Mouse (Mus musculus): Measurements from ENCODE around the gene Mrpl54. TPM values are rescaled to one million over a fixed set of nuclear protein-coding genes. Genes with fewer than 3 reads are reported as not detected.

The Mrpl54 gene
- total RNA-seq, 2 experiments from 2014 or later: 105 to 111 TPM

DNA sequence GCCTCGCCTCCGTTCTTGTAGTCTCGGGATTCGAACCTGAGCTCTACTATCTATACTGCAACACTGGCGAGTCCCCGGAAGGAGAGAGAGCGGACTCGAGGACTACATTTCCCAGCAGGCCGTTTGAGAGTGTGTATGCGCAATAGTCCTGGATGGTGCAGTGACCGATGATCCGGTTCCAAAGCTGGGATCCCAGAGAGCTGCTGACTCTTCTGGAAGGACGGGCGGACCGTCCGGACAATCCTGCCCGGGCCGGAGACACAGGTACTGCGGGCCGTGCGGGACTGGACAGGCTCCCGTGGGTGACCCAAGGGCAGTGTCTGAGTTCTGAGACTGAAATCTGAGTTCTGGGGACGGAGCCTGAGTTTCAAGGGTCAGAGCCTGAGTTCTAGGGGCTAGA lies 1.3 kb upstream of the Mrpl54 start:
- peak; percentile 70 to 81 for DNase-seq (ENCODE audit: low spot score in 2 of 2)

DNA sequence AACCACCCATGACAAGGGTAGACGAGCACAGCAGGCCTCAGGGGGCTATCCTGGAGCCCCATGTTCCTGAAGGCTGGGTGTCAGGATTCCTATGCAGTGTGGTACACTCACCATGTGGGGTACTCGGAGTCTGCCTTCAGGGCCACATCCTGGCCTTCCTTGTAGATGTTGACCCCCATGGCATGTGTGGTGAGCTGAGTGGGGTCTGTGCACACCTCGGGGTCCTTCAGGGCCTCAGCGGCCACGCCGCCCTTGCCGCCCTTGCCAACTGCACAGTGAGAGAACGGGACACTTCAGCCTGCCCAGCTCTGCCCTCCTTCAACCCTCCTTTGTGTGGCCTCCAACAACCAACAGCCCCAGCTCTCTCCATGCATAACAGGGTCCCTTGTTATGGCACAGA lies 1.2 kb downstream of the Mrpl54 start:
- no peak for DNase-seq (ENCODE audit: low spot score in 2 of 2)

DNA sequence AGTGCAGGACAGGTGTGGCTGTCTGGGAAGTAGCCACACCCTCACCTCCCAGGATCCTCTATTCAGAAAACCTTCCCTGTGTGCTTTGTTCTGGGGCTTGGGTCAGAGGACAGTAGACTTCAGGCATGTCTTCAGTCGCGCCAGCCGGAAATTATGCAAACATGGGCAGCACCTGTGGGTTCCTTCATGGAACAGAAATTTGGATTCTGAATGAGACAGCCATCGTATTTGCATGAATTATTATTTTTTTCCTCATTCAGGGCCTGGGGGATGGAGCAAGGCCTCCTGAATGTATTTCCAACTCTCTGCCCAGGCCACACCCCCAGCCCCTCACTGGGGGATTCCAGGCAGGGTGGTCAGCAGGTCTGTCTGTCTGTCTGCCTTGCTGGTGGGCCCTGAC lies 5.7 kb downstream of the Mrpl54 start:
- DNase-seq (ENCODE audit: low spot score in 2 of 2): no peak

DNA sequence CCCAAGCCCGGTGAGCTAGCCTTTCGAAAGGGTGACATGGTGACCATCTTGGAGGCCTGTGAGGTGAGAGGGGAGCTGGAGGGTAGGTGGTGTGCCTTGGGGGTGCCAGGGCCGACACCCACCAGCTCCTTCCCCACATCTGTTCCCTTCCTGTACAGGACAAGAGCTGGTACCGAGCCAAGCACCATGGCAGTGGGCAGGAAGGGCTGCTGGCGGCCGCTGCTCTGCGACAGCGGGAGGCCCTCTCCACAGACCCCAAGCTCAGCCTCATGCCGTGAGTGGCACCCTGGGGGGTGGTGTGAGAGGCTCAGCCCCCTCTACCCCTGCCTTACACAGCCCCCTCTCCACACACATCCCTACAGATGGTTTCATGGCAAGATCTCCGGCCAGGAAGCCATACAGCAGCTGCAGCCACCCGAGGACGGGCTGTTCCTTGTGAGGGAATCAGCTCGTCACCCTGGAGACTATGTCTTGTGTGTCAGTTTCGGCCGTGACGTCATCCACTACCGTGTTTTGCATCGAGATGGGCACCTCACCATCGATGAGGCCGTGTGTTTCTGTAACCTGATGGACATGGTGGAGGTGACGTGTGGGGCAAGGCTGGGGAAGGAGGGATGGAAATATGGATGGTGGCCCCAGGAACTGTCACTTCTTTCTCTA lies 7.4 kb downstream of the Mrpl54 start:
- DNase-seq (ENCODE audit: low spot score in 2 of 2): no peak

DNA sequence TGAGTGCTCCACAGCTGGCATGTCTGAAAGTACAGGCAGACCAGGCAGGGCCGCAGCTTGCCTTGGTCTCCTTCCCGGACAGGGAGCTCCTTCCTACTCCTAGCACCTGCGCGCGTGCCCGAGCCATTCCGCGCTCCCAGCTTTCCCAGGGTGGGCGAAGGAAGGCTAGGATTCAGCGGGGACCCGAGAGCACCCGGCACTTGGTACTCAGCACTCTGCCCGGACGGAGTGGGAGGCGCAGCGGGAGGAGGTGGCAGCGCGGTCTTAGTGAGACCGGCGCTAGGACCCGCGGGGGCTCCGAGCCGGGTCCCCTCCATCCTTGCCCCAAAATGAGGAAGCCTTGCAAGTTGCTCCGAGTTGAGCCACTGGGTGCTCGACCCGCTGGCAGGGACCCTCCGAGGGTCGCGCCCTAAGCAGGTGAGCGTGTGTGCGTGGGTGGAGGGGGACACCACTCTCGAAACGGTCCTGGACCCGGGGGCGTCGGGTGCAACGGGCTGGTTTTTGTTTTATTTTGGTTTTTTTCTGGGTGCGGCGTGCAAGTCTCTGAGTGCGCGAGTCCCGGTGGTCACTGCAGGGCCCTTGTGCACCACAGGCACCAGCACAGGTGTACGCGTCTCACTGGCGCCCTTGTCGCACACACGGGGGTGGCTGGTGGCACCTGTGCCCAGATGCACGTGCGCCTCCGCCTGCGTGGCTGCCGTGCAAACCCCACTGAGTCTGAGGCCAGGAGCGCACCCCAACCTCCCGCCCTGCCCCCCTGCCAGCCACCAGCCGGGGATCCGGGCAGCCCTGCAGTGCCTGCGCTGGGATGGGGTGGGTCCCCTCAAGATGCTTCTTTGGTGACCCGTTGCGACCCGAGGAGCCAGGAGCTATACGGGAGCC lies 9.3 kb downstream of the Mrpl54 start:
- no peak for DNase-seq (ENCODE audit: low spot score in 2 of 2)

DNA sequence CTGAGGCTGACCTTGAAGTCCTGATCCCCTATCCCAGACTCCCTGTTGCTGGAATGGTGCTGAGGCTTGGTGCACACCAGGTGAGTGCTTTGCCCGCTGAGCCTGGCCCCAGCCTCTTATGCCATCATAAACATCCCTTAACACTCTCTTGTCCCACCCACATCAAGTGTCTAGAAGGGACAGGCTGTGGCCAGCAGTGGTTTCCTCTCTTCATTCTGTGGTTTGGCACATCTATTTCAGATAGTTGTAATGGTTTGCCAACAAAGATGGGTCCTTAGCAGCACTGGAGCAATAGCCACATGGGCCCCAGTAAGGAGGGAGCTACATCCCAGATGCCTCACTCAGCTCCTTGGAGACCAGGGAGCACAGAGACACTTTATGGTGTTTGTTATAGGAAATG lies 11.8 kb downstream of the Mrpl54 start:
- DNase-seq (ENCODE audit: low spot score in 2 of 2): no peak

DNA sequence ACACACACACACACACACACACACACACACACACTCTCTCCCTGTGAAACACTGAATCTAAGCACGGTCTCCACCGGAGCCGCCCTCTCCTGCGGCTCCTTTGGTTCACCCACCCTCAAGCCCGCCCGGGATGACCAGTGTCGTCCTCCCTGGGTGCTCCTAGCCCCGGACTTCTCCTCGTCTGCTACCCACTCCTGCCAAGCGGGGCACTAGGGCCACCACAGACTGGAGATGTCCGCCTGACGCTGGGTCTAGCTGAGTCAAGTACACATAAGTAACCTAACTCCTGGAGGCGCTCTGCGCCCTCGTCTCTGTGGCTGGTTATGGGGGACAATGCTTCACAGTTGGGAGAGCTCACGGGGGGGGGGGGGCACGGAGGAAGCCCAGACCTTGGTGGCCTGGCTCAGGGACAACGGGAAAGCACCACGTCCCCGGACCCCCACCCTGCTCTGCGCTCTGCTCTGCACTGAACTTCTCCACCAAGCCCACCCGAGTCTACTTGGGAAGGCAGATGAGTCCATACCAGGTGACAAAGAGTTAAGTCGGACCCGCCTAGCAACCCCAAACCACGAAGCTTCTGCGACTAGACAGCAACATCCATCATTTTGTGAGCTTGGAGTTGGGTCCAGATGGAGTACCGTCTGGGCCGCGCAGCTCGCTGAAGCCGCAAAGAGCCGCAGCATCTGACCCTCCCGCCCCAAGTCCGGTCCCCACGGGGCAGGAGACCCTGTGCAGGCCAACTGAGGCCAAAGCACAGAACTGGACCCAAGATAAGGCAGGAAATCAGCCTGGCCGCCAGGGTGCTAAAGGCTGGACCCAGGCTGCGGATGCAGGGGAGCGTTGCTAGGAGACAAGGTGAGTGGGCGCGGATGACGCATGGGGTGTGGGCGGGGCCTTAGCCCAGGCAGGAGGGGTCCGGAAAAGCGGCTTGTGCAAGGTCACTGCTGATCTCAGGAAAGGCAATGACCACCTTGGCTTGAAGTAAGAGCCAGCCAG lies 14.0 kb downstream of the Mrpl54 start, which contains the start of gene Matk:
Gene Matk (plus strand): TSS at position 512 of the 996 bp plus-strand sequence.
- peak in 1 of 2 experiments; percentile 56 for DNase-seq (ENCODE audit: low spot score in 2 of 2)

DNA sequence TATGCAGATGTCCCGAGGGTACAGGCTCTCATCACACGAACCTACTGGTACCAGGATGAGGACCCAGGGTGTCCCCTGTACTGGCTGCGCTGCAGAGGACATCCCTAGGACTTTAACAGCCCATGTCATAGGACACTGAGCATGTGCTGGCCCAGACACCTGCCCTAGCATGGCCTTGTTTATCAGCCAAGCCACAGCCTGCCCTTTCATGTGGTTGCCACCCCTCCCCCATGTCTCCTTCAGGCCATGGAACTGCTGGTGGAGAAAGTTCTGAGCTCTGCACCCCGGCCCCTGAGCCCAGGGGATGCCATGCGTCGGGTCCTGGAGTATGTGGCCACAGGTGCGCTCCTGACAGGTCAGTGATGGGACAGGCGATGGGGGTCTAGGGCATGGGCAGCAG lies 17.3 kb downstream of the Mrpl54 start:
- no peak for DNase-seq (ENCODE audit: low spot score in 2 of 2)

DNA sequence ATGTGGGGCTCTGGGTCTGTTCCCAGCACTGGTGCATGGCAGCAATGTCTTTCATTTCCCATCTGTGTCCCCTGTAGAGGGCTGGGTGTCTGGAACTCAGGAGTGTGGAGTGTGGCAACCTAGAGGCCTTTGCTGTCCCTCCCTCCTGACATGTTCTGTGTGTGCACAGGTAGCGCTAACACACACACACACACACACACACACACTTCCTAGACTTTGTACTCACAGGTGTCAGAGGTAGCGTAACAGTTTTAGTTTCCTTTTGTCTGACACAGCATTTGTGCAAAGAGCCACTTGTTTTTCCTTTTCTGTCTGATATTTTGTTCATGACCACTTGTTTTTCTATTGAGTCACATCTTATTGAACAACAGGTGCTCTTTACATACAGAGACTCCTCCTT lies 18.9 kb downstream of the Mrpl54 start:
- DNase-seq (ENCODE audit: low spot score in 2 of 2): no peak

DNA sequence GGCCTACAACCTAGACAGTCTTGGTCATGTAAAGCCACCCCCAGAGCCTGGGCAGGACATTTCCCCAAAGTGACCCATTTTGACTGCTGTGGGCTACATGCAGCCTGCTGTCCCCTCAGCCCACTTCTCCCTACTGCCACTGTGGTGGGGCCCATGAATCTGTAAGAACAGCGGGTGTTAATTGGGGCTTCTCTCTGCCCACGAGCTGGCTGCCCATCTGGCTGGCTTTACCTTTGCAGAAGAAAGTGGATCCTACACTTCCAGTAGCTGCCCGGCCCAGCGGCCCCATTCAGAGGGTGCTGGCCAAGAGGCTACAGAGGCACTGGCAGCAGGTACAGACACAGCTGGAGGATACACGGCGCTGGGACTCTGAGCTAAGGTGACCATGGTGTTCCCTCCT lies 21.6 kb downstream of the Mrpl54 start:
- DNase-seq (ENCODE audit: low spot score in 2 of 2): no peak

DNA sequence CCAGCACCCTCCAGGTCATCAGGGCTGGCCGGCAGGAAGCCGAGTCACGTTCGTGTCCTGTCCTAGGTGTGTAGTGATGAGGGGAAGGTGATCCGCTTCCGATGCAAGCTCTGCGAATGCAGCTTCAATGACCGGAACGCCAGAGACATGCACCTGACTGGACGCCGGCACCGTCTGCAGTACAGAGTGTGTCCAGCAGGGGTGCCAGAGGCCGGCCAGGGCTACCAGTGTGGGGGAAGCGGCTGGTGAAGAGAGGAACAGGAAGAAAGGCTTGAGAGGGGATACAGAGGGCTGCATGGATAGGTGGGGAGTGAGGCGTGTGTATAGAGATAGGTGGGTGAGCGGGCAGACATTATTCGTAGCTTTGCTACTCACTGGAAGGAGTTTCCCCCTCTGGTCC lies 22.1 kb downstream of the Mrpl54 start:
- peak; percentile 82 to 84 for DNase-seq (ENCODE audit: low spot score in 2 of 2)

DNA sequence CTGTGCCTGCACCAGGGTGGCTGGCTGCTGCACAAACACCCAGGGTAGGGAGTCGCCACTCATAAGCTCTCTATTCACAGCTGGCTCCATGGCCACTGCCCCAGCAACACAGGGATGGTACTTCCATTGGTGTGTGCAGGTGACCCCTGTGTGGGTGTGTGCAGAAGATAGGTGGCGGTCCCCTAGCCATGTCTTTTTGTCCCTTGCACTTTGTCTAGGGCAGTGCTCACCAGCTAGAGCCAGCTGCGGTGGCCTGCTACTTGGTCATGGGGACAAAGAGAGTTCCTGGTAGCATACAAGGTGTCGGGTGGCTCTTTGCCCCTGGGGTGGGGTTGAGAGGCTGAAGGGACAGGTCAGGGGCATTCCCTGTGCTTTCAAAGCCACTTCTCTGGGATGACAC lies 22.6 kb downstream of the Mrpl54 start:
- no peak for DNase-seq (ENCODE audit: low spot score in 2 of 2)

DNA sequence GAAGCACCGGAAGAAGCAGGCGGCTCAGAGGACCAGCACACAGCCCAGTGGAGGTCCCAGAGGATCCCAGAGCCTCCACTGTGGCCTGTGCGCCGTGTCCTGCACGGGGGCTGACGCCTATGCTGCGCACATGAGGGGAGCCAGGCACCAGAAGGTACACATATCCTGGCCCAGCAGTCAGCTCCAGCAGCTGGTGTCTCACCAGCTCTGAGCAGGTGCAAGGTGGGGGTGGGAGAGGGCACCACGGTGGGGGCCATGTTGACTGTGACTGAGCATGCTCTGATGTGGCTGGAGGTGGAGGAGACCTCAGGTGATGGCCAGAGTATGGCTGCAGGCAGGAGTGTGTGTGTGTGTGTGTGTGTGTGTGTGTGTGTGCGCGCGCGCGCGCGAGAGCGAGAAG lies 24.7 kb downstream of the Mrpl54 start:
- DNase-seq (ENCODE audit: low spot score in 2 of 2): no peak

DNA sequence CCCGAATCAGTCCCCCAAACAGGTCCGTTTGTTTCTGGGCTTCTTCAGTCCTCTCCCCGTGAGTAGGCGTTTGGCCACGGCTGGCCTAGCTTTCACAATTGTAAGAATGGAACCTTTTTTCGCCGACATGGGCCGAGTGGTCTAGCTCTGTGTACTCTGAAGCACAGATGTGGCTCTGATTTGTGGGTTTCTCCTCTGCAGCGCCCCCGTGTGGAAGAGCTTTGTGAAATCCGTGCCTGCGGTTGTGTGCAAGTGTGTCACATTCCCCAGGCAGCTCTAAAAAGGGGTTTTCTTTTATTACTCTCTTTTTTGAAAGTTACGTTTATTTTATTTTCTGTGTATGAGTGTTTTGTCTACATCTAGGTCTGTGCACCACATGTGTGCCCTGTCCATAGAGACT lies 25.9 kb downstream of the Mrpl54 start:
- DNase-seq (ENCODE audit: low spot score in 2 of 2): peak in 1 of 2 experiments; percentile 62

DNA sequence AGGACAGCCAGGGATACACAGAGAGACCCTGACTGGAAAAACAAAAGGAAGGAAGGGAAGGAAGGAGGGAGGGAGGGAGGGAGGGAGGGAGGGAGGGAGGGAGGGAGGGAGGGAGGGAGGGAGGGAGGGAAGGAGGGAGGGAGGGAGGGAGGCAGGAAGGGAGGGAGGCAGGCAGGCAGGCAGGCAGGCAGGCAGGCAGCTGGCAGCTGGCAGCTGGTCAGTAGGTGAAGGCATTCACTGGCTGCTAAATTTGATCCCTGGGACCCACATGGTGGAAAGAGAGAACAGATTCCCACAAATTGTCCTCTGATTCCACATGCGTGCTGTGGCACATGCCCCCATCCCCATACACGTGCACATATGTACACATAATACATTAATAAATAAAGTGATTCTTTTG lies 28.1 kb downstream of the Mrpl54 start:
- DNase-seq (ENCODE audit: low spot score in 2 of 2): no peak

DNA sequence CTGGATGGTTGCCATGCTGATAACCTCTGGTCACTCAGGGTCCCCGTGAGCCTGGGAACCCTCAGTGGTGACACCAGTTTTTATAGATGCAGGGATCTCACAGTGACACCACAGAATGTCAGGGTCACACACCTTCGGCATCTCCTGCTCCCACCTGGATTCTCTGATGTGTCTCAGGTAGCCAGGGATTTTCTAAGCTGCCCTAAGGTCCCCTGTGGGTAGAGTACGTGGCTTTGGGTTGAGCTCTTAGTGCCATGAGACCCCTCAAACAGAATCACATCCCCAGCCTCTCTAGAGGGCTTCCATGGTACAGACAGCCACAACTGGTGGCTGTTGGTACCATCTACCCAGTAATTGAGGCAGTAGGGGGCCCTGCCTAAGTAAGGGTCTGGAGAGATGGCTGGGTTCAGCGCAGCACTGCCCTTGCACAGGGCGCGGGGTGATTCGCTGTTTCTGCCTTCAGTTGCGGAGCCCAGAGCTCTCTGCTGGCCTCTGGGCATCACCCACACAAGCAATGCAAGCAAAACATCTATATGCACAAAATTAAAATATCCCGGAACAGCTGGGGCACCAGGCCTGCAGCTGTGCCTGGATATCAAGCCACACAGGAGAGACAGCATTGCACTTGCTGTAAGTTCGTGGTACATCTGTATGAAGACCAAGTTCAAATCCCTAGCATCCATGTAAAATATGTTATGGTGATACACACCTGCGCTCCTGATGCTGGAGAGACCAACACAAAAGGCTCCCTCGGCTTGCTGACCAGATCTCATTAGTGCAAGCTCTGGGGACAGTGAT lies 30.1 kb downstream of the Mrpl54 start:
- DNase-seq (ENCODE audit: low spot score in 2 of 2): no peak

DNA sequence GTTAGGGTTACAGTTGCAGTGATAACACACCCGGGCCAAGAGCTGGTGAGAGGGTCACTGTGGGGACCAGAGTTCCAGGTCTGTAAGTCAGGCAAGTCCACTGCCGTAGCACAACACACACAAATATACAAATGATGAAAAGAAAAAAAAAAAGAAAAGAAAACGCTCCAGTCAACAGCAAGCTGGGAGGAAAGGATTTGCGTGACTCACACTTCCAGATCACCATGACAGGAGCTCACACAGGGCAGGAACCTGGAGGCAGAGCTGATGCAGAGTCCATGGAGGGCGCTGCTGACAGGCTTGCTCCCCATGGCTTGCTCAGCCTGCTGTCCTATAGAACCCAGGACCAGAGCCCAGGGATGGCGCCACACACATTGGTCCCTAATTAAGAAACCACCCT lies 32.5 kb downstream of the Mrpl54 start:
- DNase-seq (ENCODE audit: low spot score in 2 of 2): no peak

DNA sequence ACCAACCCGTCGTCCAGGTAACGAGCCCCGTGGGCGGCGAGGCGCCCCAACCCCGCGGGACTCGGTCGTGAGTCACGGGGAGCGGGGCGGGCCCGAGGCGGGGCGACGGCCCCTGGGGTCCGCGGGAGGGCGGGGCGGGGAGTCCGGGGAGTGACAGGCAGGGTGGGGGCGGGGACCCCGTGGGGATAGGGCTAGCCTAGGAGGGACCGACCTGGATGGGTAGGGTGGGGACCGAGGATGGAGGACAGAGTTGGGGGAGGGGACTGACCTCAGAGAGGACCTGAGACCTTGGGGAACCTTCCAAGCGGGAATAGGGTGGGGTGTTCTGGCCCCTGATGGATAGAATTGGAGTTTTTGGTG lies 33.5 kb downstream of the Mrpl54 start:
- no peak for DNase-seq (ENCODE audit: low spot score in 2 of 2)

DNA sequence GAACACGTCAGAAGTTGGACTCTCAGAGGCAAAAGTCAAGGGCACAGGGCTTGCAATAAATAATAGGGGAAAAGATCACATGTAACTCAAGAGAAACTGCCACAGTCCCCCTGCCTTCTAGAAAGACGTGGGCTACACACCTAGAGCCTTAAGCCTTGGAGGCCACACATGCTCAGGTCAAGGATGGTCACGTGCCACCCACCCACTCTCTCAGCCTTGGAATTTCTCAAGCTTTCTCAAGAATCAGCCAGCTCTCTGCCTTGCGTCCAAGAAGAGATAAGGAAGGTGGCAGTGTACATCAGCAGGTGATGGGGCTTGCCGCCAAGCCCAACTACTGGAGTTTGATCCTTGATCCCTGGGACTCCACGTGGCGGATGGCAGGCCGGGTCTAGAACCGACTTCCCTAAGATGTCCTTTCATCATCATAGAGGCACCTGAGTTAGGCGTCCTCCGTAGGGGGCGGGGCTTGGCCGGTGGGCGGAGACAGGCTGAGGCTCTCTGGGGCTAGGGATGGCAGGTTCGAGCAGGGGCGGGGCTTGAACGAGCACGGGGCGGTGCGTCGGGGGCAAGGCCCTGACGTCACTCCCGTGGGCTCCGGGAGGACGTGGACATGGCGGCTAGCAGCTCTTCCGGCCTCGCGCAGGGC lies 34.0 kb downstream of the Mrpl54 start, which contains the start of gene Zfr2:
Gene Zfr2 (plus strand): TSS at position 576 of the 646 bp plus-strand sequence.
- DNase-seq (ENCODE audit: low spot score in 2 of 2): peak; percentile 91 to 92

DNA sequence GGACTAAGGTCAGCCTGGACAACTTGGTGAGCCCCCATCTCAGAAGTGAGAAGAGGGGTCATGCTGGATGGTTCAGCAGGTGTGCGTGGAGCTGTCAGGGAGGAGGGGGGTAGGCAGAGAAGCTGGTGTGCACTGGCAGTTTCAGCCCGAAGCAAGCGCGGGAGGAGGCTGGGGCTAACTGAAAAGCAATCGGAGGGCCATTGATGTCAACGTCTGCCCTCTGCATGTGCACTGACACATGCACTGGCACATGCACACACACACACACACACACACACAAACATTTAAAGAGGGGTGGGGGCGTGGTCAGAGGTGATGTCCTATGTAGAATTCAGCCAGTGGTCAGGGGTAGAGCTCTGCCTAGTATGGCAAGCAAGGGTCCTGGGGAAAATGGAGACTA lies 35.3 kb downstream of the Mrpl54 start:
- DNase-seq (ENCODE audit: low spot score in 2 of 2): no peak
